Mouse (Mus musculus): Measurements from ENCODE around the gene Tnfsfm13. TPM values are rescaled to one million over a fixed set of nuclear protein-coding genes. Genes with fewer than 3 reads are reported as not detected.
"Not testable (repeated sequence)": the region's sequence is repeated elsewhere in the genome, so short reads cannot be mapped to it uniquely, and the experiment has no call there.

The Tnfsfm13 gene
- polyA plus RNA-seq, 1 experiment from 2014 or later = 0.82 TPM

DNA sequence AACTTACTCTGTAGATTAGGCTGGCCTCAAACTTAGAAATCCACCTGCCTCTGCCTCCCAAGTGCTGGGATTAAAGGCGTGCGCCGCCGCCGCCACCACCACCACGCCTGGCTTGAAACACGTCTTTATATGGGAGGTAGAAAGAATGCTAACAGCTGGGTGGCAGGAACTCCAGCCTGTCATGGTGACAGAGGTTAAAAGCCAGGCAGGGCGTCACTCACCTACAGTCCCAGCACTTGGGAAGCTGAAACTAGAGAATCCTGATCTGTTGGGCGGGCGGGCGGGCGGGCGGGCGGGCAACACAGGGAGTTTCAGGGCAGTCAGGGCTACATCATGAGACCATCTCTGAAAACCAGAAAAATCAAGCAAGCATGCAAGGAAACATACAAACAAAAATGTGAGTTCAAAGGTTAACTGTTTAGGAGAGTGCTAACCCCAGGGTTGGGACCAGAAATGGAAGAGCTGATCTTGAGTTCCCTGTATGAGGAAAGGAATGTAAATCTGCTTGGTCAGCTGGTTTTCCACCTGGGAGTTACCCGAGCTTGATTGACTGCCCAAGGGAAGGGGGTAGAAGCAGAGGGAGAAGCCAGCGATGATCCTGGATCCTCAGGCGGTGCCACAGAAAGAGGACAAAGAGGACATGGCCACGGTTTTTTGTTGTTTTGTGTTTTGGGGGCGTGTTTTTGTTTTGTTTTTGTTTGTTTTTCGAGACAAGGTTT lies 17.2 kb upstream of the Tnfsfm13 start:
- H3K36me3 ChIP-seq = no peaks in the 10 kb centered on the region
- H3K27me3 ChIP-seq (ENCODE audit: insufficient read depth, poor library complexity, severe bottlenecking) = no peaks in the 10 kb centered on the region
- peaks cover 33% of the 10 kb centered on the region for H3K4me1 ChIP-seq (replicated peaks)
- no peaks in the 10 kb centered on the region for H3K9me3 ChIP-seq
- DNase-seq (ENCODE audit: low spot score) = peak; percentile 30
- H3K27ac ChIP-seq = 0 out of 2 replicates have a peak overlapping the region, but pooled peaks have one; percentile 16
- 68% methylated on average over 20 of the region's 20 CpGs for WGBS
- H3K4me3 ChIP-seq = no peak overlapping the region

DNA sequence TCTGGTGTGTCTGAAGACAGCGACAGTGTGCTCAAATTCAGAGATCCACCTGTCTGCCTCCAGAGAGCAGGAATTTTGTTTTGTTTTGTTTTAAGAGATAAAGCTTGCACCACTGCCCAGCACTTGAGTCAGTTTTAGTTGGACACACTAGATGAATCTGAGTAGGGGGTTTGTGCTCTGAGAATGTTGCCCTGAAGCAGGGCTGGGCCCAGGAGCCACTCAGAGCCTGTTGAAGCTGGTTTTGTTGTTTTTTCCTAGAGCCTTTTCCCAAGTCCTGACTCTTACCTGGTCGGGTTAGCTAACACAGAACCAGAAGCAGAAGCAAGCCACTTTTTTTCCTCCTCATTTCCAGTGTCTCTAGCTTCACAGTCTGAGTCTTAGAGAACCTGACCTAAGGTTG lies 15.2 kb upstream of the Tnfsfm13 start:
- H3K27me3 ChIP-seq (ENCODE audit: insufficient read depth, poor library complexity, severe bottlenecking) = no peaks in the 10 kb centered on the region
- H3K36me3 ChIP-seq = no peaks in the 10 kb centered on the region
- 80% methylated on average over 2 of the region's 2 CpGs for WGBS
- no peak overlapping the region for H3K27ac ChIP-seq
- H3K4me1 ChIP-seq (replicated peaks) = peaks cover 37% of the 10 kb centered on the region
- no peaks in the 10 kb centered on the region for H3K9me3 ChIP-seq
- no peak overlapping the region for H3K4me3 ChIP-seq
- no peak for DNase-seq (ENCODE audit: low spot score)

DNA sequence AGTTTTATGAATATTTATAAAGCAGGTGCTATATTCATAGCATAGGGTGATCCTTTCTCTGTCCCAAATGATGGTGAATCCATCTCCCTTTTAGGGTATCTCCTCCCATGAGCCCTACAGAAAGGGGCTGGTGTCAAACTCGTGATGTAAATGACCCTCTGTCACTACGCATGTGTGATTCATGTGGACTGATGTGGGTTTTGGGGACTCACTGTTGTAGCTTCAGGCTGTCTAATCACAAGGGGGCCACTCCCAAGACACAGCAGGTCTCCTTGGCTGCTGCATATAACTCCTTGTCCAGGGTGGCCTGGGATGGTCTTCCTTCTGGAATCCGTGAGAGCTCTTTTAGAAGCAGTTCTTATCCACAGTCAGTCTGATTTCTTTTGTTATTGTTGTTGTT lies 14.6 kb upstream of the Tnfsfm13 start:
- WGBS = 75% methylated on average over 3 of the region's 3 CpGs
- H3K27ac ChIP-seq = no peak overlapping the region
- no peaks in the 10 kb centered on the region for H3K9me3 ChIP-seq
- H3K36me3 ChIP-seq = no peaks in the 10 kb centered on the region
- no peak for DNase-seq (ENCODE audit: low spot score)
- H3K4me3 ChIP-seq = no peak overlapping the region
- H3K27me3 ChIP-seq (ENCODE audit: insufficient read depth, poor library complexity, severe bottlenecking) = no peaks in the 10 kb centered on the region
- peaks cover 32% of the 10 kb centered on the region for H3K4me1 ChIP-seq (replicated peaks)

DNA sequence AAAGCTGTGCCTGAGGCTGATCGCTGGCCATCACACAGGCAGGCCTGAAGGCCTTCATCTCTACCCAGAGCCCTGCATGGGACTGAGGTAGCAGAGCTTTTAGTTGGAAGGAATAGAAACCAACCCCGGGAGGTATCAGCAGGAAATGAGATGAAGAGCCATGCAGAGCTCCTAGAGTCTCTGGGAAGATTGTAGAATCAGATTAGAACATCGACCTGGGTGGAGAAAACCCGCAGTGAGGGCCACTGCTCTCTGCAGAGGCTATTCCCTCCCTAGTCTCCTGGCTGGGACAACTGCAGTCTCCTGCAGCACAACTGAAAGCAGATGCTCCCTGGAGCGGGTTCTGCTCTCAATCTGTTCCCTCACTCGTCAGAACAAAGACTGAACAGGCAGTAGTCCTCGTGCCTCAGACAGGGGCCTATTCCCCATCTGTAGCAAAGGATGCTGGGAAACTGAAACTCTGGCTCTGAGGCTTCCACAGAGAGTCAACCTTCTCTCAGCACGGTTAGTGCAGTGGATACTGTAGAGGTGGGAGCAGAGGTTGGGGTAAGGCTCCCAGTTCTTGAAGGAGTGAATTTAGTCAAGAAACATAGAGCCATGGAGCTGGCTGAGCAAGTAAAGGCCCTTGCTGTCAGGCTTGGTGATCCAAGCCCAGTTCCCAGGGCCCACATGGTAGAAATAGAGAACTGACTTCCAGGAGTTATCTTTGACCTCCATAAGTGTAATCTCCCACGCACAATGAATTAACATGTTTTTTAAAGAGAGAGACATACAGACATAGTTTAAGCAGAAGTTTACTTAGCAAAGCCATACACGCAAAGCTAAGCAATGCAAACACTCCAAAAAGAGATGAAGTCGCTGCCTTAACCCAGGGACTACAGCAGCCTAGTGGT lies 13.9 kb upstream of the Tnfsfm13 start:
- H3K36me3 ChIP-seq = no peaks in the 10 kb centered on the region
- 56% methylated on average over 11 of the region's 11 CpGs for WGBS
- peaks cover 29% of the 10 kb centered on the region for H3K4me1 ChIP-seq (replicated peaks)
- H3K9me3 ChIP-seq = no peaks in the 10 kb centered on the region
- H3K27me3 ChIP-seq (ENCODE audit: insufficient read depth, poor library complexity, severe bottlenecking) = no peaks in the 10 kb centered on the region
- H3K4me3 ChIP-seq = no peak overlapping the region
- peak overlapping the region; percentile 68 for H3K27ac ChIP-seq
- peak; percentile 9 for DNase-seq (ENCODE audit: low spot score)

DNA sequence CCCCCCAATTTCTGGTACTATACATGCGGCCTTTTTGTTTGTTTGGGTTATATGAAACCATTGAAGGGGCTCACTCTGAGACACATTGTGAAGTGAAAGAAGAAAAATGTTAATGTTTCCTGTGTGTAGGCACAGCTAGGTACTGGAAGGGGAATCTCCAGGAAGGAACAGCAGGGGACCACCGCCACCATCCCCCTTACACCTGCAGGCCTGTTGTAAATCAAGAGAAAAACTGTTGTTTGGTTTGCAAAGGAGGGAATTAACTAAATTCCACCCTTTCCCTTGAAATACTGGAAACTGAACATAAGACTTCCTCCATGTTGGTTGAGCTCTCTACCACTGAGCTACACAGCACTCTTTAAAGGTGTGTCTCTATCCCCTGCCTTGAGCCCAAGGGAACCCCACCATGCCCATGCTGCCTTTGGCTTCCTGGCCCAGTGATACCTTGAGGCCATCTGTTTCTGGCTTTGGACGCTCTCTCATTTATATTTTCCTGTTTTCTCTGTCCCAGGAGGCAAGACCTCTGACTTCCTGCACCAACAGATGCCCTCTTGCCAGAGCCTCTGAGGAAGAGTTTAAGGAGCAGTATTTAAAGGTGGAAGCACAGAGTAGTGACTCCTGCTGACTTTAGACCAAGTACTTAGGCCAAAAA lies 12.8 kb upstream of the Tnfsfm13 start:
- no peaks in the 10 kb centered on the region for H3K36me3 ChIP-seq
- no peak overlapping the region for H3K4me3 ChIP-seq
- H3K9me3 ChIP-seq = no peaks in the 10 kb centered on the region
- H3K4me1 ChIP-seq (replicated peaks) = peaks cover 29% of the 10 kb centered on the region
- no peak overlapping the region for H3K27ac ChIP-seq
- WGBS = 71% methylated on average over 3 of the region's 3 CpGs
- H3K27me3 ChIP-seq (ENCODE audit: insufficient read depth, poor library complexity, severe bottlenecking) = no peaks in the 10 kb centered on the region
- DNase-seq (ENCODE audit: low spot score) = no peak

DNA sequence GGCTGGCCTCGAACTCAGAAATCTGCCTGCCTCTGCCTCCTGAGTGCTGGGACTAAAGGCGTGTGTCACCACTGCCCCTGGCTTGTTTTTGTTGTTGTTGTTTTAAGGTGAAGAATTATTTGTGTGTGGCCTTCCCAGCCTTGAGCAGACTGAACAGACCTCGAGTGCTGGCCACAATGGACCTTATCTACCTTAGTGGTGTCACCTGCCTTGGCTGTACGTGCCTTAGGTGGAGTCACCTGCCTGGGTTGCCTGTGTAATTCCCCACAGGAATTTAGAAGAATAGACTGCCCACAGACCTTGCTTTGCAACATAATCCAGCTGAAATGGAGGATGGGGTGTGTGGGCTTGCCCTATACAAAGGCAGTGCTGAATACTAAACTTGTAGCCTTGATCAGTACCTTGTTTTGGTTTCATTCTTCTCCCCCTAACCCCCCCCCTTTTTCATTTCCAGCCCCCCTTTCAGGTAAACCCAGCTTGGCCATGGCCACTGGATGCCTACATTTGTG lies 12.0 kb upstream of the Tnfsfm13 start:
- Histone ChIP-seq H3K27me3 (ENCODE audit: insufficient read depth, poor library complexity, severe bottlenecking) (no peaks in the 10 kb centered on the region), H3K4me1 (replicated peaks) (peaks cover 22% of the 10 kb centered on the region), H3K27ac (no peak overlapping the region), H3K9me3 (no peaks in the 10 kb centered on the region), H3K4me3 (no peak overlapping the region), H3K36me3 (no peaks in the 10 kb centered on the region)
- no peak for DNase-seq (ENCODE audit: low spot score)
- 87% methylated on average over 4 of the region's 4 CpGs for WGBS

DNA sequence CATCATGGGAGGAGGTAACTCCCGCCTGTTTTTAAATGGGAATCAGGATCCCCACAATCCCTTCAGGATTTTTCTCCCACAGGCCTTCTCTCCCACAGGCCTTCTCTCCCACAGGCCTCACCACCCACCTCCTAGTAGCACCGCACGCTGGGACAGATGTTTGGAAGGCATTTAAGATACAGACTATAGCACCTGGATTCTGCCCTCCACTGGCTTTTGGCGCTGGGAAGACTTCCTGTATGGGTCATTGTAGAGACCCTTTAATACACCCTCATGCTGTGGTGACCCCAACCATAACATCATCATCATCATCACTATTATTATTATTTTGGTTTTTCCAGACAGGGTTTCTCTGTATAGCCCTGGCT lies 11.6 kb upstream of the Tnfsfm13 start:
- Histone ChIP-seq H3K4me3 (no peak overlapping the region), H3K27me3 (ENCODE audit: insufficient read depth, poor library complexity, severe bottlenecking) (no peaks in the 10 kb centered on the region), H3K36me3 (no peaks in the 10 kb centered on the region), H3K27ac (no peak overlapping the region), H3K4me1 (replicated peaks) (peaks cover 22% of the 10 kb centered on the region), H3K9me3 (no peaks in the 10 kb centered on the region)
- WGBS = 91% methylated on average over 4 of the region's 4 CpGs
- no peak for DNase-seq (ENCODE audit: low spot score)

DNA sequence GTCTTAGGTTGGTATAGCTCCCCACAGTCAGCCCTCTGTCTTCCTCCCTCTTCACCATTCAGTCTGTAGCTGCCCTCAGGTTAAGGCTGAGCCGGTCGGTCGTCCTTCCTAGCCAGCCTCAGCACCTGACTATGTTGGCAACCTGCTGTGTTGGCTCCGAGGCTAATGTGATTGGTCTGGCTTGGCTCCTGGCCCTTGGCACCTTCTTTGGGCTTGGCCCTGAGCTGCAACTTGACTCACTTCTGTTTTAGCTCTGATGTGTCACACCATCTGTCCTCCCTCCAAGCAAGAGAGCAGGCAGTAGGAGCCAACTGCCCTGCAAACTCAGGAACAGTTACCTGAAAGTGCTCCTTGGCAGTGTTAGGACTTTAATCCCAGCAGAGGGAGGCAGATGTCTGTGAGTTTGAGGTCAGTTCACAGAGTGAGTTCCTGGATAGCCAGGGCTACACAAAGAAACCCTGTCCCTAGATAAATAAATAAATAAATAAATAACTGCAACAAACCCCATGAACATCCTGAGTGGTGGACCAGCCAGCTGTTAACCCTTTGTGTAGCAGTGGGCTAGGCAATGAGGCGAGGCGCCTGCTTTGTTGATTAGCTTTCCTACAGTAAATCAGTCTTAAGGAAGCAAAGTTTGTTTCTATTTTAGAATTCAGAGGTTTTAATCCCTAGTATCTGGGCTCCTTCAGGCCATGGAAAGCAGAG lies 11.0 kb upstream of the Tnfsfm13 start:
- no peaks in the 10 kb centered on the region for H3K27me3 ChIP-seq (ENCODE audit: insufficient read depth, poor library complexity, severe bottlenecking)
- H3K9me3 ChIP-seq = no peaks in the 10 kb centered on the region
- WGBS = 48% methylated on average over 6 of the region's 6 CpGs
- no peak for DNase-seq (ENCODE audit: low spot score)
- H3K36me3 ChIP-seq = no peaks in the 10 kb centered on the region
- peaks cover 22% of the 10 kb centered on the region for H3K4me1 ChIP-seq (replicated peaks)
- H3K4me3 ChIP-seq = no peak overlapping the region
- H3K27ac ChIP-seq = no peak overlapping the region

DNA sequence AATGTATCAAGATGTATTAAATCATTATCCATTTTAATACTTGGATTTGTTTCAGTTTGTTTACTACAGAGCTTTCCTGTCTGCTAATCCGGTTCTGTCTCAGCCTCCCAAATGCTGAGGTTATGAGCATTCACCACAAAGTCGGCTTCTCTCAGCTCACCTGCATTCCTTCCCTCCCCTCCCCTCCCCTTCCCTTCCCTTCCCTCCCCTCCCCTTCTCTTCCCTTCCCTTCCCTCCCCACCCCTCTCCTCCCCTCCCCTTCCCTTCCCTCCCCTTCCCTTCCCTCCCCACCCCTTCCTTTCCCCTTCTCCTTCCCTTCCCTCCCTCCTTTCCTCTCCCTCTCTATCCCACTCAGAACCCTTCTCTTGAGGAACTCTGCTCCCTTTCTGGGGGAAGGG lies 8.7 kb upstream of the Tnfsfm13 start:
- no peak overlapping the region for H3K4me3 ChIP-seq
- no peak overlapping the region for H3K27ac ChIP-seq
- no peaks in the 10 kb centered on the region for H3K9me3 ChIP-seq
- no peaks in the 10 kb centered on the region for H3K27me3 ChIP-seq (ENCODE audit: insufficient read depth, poor library complexity, severe bottlenecking)
- no peak for DNase-seq (ENCODE audit: low spot score)
- 49% methylated on average over 2 of the region's 2 CpGs for WGBS
- no peaks in the 10 kb centered on the region for H3K36me3 ChIP-seq
- H3K4me1 ChIP-seq (replicated peaks) = peaks cover 18% of the 10 kb centered on the region

DNA sequence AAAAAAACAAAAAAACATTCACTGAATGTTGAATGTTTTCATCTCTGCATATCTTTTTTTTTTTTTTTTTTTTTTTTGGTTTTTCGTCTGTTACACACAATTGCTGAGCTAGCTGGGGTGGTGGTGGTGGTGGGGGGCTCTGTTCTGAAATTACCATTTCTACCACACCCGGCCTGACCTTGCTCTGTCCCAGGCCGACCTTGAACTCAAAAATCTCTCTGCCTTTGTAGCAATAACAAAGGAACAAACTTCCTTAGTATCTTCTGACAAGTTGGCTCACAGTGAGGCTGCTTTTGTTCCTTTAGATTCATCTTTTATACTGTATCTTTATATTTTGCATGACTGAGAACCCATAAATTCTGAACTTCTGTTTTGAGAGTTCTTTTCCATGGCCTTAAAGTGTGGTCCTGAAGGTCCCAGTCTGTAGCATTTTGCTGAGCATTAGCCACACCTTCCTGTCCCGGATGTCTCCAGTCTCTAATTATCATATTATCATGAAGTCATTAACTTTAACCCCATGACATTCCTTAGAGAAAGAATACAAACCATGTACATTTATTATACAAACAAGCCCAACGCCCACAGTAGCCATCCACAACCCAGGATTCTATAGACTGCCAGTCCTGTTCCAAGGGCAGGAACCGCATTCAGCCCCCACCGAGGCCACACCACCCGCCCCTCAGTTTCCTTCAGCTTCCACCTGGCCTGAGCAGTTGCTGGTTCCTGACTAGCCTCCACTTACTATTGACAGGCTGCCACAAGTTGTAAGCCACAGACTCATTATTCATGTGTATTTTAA lies 8.1 kb upstream of the Tnfsfm13 start:
- no peak overlapping the region for H3K4me3 ChIP-seq
- WGBS = 68% methylated on average over 8 of the region's 8 CpGs
- no peak for DNase-seq (ENCODE audit: low spot score)
- H3K9me3 ChIP-seq = no peaks in the 10 kb centered on the region
- no peaks in the 10 kb centered on the region for H3K27me3 ChIP-seq (ENCODE audit: insufficient read depth, poor library complexity, severe bottlenecking)
- no peaks in the 10 kb centered on the region for H3K36me3 ChIP-seq
- H3K4me1 ChIP-seq (replicated peaks) = peaks cover 12% of the 10 kb centered on the region
- no peak overlapping the region for H3K27ac ChIP-seq

DNA sequence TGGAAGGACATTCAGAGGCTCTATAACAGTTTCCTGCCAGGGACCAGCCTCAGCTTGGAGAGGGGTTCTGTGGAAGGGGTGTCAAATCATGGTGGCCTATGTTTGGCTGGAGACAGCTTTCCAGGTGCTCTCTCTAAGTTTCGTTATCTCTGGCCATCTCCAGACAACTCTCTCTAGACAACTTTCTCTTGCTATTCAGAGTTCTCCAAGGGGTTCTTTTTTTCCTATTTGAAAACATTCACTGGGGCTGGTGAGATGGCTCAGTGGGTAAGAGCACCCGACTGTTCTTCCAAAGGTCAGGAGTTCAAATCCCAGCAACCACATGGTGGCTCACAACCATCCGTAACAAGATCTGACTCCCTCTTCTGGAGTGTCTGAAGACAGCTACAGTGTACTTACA lies 7.5 kb upstream of the Tnfsfm13 start:
- DNase-seq (ENCODE audit: low spot score); H3K9me3 ChIP-seq; H3K27me3 ChIP-seq (ENCODE audit: insufficient read depth, poor library complexity, severe bottlenecking); H3K27ac ChIP-seq; H3K4me3 ChIP-seq; H3K4me1 ChIP-seq (replicated peaks); H3K36me3 ChIP-seq: not testable (repeated sequence)
- 75% methylated on average over 3 of the region's 3 CpGs for WGBS

DNA sequence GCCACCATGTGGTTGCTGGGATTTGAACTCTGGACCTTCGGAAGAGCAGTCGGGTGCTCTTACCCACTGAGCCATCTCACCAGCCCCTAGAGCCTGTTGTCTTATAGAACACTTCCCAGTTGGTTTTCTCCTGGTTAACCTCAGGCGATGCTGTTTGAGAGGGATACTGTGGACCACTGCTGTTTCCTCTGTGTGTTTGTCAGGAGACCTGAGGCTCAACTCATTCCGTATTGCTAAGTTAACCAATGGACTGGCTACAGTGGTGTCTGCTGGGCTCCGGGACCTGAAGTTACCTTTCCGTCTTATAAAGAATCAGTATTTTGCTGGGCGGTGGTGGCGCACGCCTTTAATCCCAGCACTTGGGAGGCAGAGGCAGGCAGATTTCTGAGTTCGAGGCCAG lies 7.0 kb upstream of the Tnfsfm13 start:
- WGBS = 92% methylated on average over 10 of the region's 10 CpGs
- H3K27me3 ChIP-seq (ENCODE audit: insufficient read depth, poor library complexity, severe bottlenecking); H3K4me1 ChIP-seq (replicated peaks); DNase-seq (ENCODE audit: low spot score); H3K27ac ChIP-seq; H3K4me3 ChIP-seq; H3K9me3 ChIP-seq; H3K36me3 ChIP-seq: not testable (repeated sequence)

Measured in hindbrain, embryonic 10.5 days (tissue).